Mouse (Mus musculus): Measurements from ENCODE around the gene Arg1. TPM values are rescaled to one million over a fixed set of nuclear protein-coding genes. Genes with fewer than 3 reads are reported as not detected.

The Arg1 gene
- polyA plus RNA-seq (2012; ENCODE audit: insufficient read depth, insufficient read length, low replicate concordance, missing spikeins) = not detected in 2 replicates

DNA sequence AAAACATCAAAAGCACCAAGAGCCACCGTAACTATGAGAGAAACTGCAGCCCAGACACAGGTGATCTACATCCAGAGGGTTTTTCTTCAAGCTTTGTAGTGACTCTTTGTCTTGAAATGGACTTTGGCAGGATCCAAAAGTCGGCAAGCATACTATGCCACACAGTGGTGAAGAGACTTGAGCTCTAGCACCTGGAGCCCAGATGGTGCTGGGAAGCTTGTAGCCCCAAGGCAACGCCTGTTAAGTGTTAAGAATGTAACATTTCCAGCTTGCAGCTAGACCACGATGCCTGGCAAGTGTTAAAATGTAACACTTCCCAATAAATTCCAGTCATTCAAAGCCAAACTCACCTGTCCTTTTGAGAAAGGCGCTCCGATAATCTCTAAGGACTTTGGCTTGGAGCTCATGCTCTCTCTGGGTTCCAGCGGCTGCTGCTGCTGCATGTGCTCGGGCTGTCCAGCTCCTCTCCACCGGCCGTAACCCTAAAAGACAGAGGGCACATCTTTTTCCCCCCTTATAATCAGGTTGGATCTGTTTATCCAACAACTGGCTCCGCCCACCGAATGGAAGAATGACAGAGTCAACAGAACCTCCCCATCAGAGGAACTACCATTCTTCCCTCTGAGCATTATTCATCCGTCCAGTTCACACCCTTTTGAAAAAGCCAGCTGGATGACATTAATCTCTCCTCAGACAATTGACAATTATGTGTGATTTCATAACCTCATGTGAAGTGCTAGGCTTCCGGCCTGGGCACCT lies at the start of gene Arg1:
Gene Arg1 (minus strand): TSS at position 523 of the 759 bp plus-strand sequence.
- Histone ChIP-seq H3K27ac (ENCODE audit: insufficient read depth, low read depth, low read length) (no peak within 1 kb of the TSS), H3K4me1 (ENCODE audit: control insufficient read depth, insufficient read depth, low read length) (no peaks in the 10 kb centered on the region), H3K4me3 (ENCODE audit: insufficient read depth, low read depth, low read length) (no peak within 1 kb of the TSS)
- WGBS = 74% methylated on average over 14 of the region's 14 CpGs
- TF ChIP-seq CTCF (IDR thresholded peaks at IDR 0.05; ENCODE audit: insufficient read depth, low read depth, low read length) (no peak), POLR2A (IDR thresholded peaks at IDR 0.05; ENCODE audit: insufficient read depth, low read depth, low read length) (no peak)

DNA sequence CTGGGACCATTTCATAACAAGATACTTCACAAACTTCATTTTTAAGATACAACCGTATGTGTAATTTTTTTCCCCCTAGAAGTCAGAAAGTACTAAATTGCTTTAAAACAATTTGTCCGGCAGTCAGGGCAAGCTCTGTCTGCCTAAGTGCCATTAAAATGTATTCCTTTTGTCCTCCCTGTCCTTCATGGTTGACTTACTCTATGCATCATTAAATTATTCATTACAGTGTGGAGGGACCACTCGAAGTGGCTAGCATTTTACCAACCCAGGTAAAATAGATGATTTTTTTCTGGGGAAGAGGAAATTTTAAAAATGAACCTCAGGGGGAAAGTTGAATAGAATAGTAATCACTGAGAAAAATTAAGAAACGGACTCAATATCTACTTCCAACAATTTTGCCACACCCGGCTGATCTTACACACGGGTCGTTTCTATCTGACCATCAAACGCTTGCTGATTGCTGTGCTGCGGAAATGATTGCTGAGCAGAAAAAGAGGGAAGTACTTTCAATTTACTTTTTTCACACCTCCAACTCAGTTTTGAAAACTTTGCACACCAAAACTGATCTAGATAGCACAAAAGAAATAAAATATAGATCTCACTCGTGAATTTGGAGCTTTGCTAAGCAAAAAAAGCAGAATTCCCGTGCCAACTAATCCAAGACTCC lies 46.7 kb upstream of the Arg1 start:
- no peak overlapping the region for H3K27ac ChIP-seq (ENCODE audit: insufficient read depth, low read depth, low read length)
- TF ChIP-seq CTCF (IDR thresholded peaks at IDR 0.05; ENCODE audit: insufficient read depth, low read depth, low read length) = no peak
- no peak for TF ChIP-seq POLR2A (IDR thresholded peaks at IDR 0.05; ENCODE audit: insufficient read depth, low read depth, low read length)
- WGBS = 92% methylated on average over 11 of the region's 11 CpGs
- H3K4me1 ChIP-seq (ENCODE audit: control insufficient read depth, insufficient read depth, low read length) = peaks cover 3% of the 10 kb centered on the region; the same call in 1 of the 2 replicates
- no peak overlapping the region for H3K4me3 ChIP-seq (ENCODE audit: insufficient read depth, low read depth, low read length)

DNA sequence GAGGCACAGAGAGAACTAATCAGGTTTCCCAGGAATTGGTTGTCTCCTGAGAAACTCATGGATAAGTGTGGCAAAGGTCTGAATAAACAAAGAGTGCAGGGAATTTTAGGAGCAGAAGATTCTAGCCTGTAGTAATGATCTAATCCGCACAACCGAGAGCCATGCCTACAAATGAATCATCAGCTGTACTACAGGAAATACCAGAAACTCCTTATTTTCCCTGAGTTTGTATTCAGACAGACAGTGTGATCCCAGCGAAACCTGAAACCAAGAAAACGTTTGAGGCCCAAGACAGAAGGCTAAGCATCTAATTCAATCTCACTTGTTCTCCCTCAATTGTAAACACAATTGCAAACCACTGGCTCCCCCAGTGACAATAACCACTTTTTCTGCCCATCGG lies 46.1 kb upstream of the Arg1 start:
- peaks cover 3% of the 10 kb centered on the region; the same call in 1 of the 2 replicates for H3K4me1 ChIP-seq (ENCODE audit: control insufficient read depth, insufficient read depth, low read length)
- WGBS = 44% methylated on average over 5 of the region's 5 CpGs
- no peak overlapping the region for H3K4me3 ChIP-seq (ENCODE audit: insufficient read depth, low read depth, low read length)
- TF ChIP-seq POLR2A (IDR thresholded peaks at IDR 0.05; ENCODE audit: insufficient read depth, low read depth, low read length) (no peak), CTCF (IDR thresholded peaks at IDR 0.05; ENCODE audit: insufficient read depth, low read depth, low read length) (no peak)
- H3K27ac ChIP-seq (ENCODE audit: insufficient read depth, low read depth, low read length) = no peak overlapping the region

DNA sequence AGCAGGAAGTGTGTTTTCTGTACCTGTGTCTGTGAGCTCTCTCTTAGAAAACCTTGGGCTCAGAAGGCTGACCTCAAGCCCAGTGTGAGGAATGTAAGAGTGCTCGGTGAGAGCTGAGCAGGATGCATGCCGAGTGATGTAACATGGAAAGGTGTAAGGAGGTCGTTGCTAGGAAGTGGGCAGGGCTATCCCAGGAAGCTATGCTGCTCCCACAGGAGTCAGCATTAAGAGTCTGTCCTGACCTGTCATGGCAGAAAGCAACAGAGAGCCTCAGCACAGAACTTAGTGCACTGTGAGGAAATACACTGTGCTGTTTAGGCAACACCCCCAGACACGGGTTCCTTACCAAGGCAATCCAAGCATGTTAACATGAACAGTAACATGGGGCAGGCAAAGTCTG lies 45.6 kb upstream of the Arg1 start:
- H3K4me1 ChIP-seq (ENCODE audit: control insufficient read depth, insufficient read depth, low read length) = peaks cover 3% of the 10 kb centered on the region; the same call in 1 of the 2 replicates
- H3K4me3 ChIP-seq (ENCODE audit: insufficient read depth, low read depth, low read length) = no peak overlapping the region
- WGBS = 64% methylated on average over 4 of the region's 4 CpGs
- TF ChIP-seq POLR2A (IDR thresholded peaks at IDR 0.05; ENCODE audit: insufficient read depth, low read depth, low read length) (no peak), CTCF (IDR thresholded peaks at IDR 0.05; ENCODE audit: insufficient read depth, low read depth, low read length) (no peak)
- H3K27ac ChIP-seq (ENCODE audit: insufficient read depth, low read depth, low read length) = no peak overlapping the region

DNA sequence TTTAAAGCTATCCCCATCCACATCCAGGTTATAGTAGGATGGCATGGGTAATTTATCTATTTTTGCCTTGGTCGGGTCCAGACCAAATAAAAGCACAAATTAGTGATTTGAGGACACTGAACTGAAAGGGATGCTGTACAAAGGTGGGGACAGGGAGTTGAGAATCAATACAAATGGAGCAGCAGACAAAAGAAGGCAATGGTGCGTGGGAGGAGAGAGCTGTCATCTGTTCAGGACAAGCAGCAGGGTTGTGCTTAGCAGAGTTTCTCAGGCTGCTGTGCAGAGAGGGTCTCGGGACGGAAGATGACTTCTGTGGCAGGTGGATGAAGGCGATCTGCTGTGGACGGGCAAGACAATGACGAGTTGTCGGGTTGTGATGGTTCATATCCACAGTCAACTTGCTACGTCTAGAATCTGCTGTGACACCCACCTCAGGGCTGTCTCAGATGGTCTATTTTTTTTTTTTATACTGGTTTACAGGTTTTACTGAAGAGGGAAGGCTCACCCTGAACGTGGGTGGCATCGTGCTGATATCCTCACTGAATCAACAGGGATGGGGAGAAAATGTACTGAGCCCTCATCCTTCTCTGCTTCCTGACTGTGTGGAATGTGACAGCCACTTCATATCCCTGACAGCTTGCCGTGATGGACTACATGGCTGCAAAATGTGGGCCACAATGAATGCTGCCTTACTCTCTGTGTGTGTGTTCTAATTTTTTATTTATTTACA lies 38.7 kb upstream of the Arg1 start:
- Histone ChIP-seq H3K4me1 (ENCODE audit: control insufficient read depth, insufficient read depth, low read length) (peaks cover 3% of the 10 kb centered on the region; the same call in 1 of the 2 replicates), H3K4me3 (ENCODE audit: insufficient read depth, low read depth, low read length) (no peak overlapping the region), H3K27ac (ENCODE audit: insufficient read depth, low read depth, low read length) (no peak overlapping the region)
- TF ChIP-seq POLR2A (IDR thresholded peaks at IDR 0.05; ENCODE audit: insufficient read depth, low read depth, low read length) (no peak), CTCF (IDR thresholded peaks at IDR 0.05; ENCODE audit: insufficient read depth, low read depth, low read length) (no peak)
- 72% methylated on average over 12 of the region's 12 CpGs for WGBS

DNA sequence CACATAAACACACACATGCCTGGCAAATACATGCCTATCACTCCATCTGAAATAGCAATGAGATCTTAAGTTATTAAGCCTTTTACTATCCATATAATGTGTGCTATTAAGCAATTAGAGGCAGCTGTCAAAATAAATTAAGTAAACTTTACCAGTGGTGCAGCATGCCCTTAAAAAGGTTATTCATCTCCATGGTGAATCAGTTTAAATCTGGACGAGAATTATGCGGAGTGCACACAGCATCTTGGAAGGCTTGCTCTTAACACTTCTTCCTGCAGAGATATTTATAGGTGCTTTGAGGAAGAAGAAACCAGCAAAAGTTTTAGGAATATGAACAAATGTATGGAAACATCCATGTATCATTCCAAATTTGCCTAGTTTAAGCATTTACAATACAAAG lies 34.6 kb upstream of the Arg1 start:
- H3K4me1 ChIP-seq (ENCODE audit: control insufficient read depth, insufficient read depth, low read length) = peaks cover 3% of the 10 kb centered on the region; the same call in 1 of the 2 replicates
- H3K4me3 ChIP-seq (ENCODE audit: insufficient read depth, low read depth, low read length) = no peak overlapping the region
- no peak overlapping the region for H3K27ac ChIP-seq (ENCODE audit: insufficient read depth, low read depth, low read length)
- WGBS = 39% methylated on average over 2 of the region's 2 CpGs
- no peak for TF ChIP-seq CTCF (IDR thresholded peaks at IDR 0.05; ENCODE audit: insufficient read depth, low read depth, low read length)
- no peak for TF ChIP-seq POLR2A (IDR thresholded peaks at IDR 0.05; ENCODE audit: insufficient read depth, low read depth, low read length)

DNA sequence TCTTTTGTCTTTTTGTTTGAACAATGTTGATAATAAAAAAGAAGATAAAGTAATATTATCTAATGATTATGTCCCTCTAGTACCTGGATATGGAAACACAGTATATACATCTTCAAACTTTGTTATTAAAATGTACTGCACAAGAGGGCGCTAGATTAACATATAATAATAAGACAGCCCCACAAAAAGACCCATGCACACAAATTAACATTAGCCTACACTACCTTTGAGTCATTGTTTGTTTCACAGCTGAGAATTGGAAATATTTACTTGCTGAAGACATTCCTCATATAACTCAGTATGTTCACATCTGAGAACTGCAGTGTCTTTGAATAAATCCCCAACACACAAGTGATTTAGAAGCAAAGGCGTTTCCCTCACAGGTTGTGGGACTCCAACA lies 33.8 kb upstream of the Arg1 start:
- peaks cover 3% of the 10 kb centered on the region; the same call in 1 of the 2 replicates for H3K4me1 ChIP-seq (ENCODE audit: control insufficient read depth, insufficient read depth, low read length)
- no peak overlapping the region for H3K27ac ChIP-seq (ENCODE audit: insufficient read depth, low read depth, low read length)
- TF ChIP-seq POLR2A (IDR thresholded peaks at IDR 0.05; ENCODE audit: insufficient read depth, low read depth, low read length) (no peak), CTCF (IDR thresholded peaks at IDR 0.05; ENCODE audit: insufficient read depth, low read depth, low read length) (no peak)
- H3K4me3 ChIP-seq (ENCODE audit: insufficient read depth, low read depth, low read length) = no peak overlapping the region
- WGBS = 61% methylated on average over 2 of the region's 2 CpGs

DNA sequence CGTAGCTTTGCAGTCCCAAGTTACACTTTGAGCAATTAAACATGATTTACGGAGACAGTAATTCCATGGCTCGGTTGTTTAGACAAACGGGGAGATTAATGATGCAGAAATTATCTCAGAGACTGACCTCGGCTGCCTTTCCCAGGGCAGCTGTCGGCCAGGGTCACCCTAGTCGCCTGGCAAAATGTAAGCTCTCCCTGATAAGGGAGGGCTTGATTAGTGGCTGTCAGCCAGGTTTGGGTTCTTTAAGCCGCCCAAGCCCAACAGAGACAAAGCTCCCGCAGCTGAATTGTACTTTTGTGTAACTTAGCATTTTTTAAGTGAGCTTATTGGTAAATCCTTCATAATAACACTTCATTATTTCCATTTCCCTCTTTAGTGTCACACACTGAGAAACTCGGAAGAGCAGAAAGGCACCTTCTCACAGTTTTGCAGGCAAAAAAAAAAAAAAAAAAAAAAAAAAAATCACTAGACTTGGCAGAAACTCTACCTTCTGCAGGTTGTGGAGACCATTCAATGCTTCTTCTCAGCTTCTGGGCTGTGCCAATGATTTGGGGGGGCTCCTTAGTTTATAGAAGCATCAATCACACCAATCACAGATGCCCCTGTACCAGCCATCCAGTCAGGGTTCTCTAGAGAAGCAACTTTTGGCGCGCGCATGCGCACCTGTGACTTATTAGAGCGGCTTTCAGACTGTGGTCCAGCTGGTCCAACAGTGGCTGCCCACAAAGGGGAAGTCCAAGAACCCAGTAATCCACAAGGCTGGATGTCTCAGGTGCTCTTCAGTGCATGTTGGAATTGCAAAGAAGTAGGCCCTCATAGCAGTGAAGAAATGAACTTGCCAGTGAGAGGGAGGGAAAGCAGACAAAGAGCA lies 32.0 kb upstream of the Arg1 start:
- TF ChIP-seq CTCF (IDR thresholded peaks at IDR 0.05; ENCODE audit: insufficient read depth, low read depth, low read length) (no peak), POLR2A (IDR thresholded peaks at IDR 0.05; ENCODE audit: insufficient read depth, low read depth, low read length) (no peak)
- H3K27ac ChIP-seq (ENCODE audit: insufficient read depth, low read depth, low read length) = no peak overlapping the region
- H3K4me3 ChIP-seq (ENCODE audit: insufficient read depth, low read depth, low read length) = no peak overlapping the region
- no peaks in the 10 kb centered on the region for H3K4me1 ChIP-seq (ENCODE audit: control insufficient read depth, insufficient read depth, low read length)
- 52% methylated on average over 15 of the region's 15 CpGs for WGBS

Data from olfactory bulb, adult 2 months (tissue).